Mouse (Mus musculus) spleen, adult 2 months (tissue): ENCODE measurements around the gene Gpr45. TPM values are rescaled to one million over a fixed set of nuclear protein-coding genes. Genes with fewer than 3 reads are reported as not detected.
A peak's percentile ranks its signal among the peaks of the same experiment; 100 is the strongest.

Experiments
- DNase-seq, 2 experiments: peaks; one replicate each; pipeline versions ENCODE4 v3.0.0 to v3.0.0-alpha.2; 2012 to 2021; ENCODE audit warnings: low spot score in 2 of 2, low read depth in 1 of 2
- H3K27ac ChIP-seq: fragments of 200-500 bp; 2 replicates; pipeline ENCODE4 v1.5.1; 2012; ENCODE audit warnings: low read length, inconsistent platforms; ENCODE audit not compliant: insufficient read depth
- H3K27me3 ChIP-seq: fragments of 200-500 bp; 2 replicates; pipeline ENCODE4 v1.6.1; 2012; ENCODE audit warnings: mild to moderate bottlenecking, moderate library complexity, low read length, inconsistent platforms; ENCODE audit not compliant: control insufficient read depth, insufficient read depth
- H3K36me3 ChIP-seq: fragments of 200-500 bp; 2 replicates; pipeline ENCODE4 v1.6.1; 2012; ENCODE audit warnings: mild to moderate bottlenecking, low read length, inconsistent platforms; ENCODE audit not compliant: control insufficient read depth, insufficient read depth
- H3K4me1 ChIP-seq: fragments of 200-500 bp; 2 replicates; pipeline ENCODE4 v1.6.1; 2011; ENCODE audit warnings: inconsistent platforms; ENCODE audit not compliant: control insufficient read depth, insufficient read depth, insufficient read length
- H3K4me3 ChIP-seq: fragments of 200-500 bp; 2 replicates; pipeline ENCODE4 v1.5.1; 2011; ENCODE audit warnings: mild to moderate bottlenecking, inconsistent platforms; ENCODE audit not compliant: insufficient read depth, insufficient read length; ENCODE audit errors: extremely low read depth
- CTCF ChIP-seq: fragments of 200-500 bp; IDR thresholded peaks from 2 replicates; pipeline ENCODE4 v1.5.1; 2011; ENCODE audit warnings: mild to moderate bottlenecking, inconsistent platforms; ENCODE audit not compliant: insufficient read depth, insufficient read length, insufficient replicate concordance; ENCODE audit errors: extremely low read depth
- POLR2A ChIP-seq: fragments of 200-500 bp; IDR thresholded peaks from 2 replicates; pipeline ENCODE4 v1.6.1; 2011; ENCODE audit warnings: low read depth, low read length, inconsistent platforms
- WGBS: fragments of 180-500 bp; shearing (Covaris S2); methylation state at CpG from one replicate; pipeline ENCODE4 v1.1.7; 2018; 5-methylcytosine and 5-hydroxymethylcytosine counted together
- polyA plus RNA-seq: library from polyadenylated mRNA; depleted of rRNA; stranded (reverse); fragments of >200 nt; gene quantifications from 2 replicates; pipeline ENCODE4 v1.2.3, GENCODE M21; 2012

The Gpr45 gene
- polyA plus RNA-seq, 1 experiment, result 0.29 TPM

GRCm38 (mm10) chr1:42923924-42924323, 28.7 kb upstream of the Gpr45 start:
- no peaks in the 10 kb centered on the region for H3K4me1 ChIP-seq
- no peak for TF ChIP-seq CTCF
- TF ChIP-seq POLR2A, result no peak
- WGBS, result 80% methylated on average over 5 of the region's 5 CpGs
- H3K36me3 ChIP-seq, result no peaks in the 10 kb centered on the region
- H3K27me3 ChIP-seq, result no peaks in the 10 kb centered on the region
- no peak overlapping the region for H3K27ac ChIP-seq
- DNase-seq, result no peak
- no peak overlapping the region for H3K4me3 ChIP-seq

- WGBS, result 88% methylated on average over 1 of the region's 1 CpGs
- Histone ChIP-seq H3K27ac (no peak overlapping the region), H3K27me3 (no peaks in the 10 kb centered on the region), H3K4me3 (no peak overlapping the region), H3K36me3 (no peaks in the 10 kb centered on the region), H3K4me1 (no peaks in the 10 kb centered on the region)
- TF ChIP-seq POLR2A (no peak), CTCF (no peak)
- DNase-seq, result no peak
Measured at GRCm38 (mm10) chr1:42933613-42934012, 19.1 kb upstream of the Gpr45 start.

- Histone ChIP-seq H3K27me3 (peaks cover 9% of the 10 kb centered on the region), H3K36me3 (no peaks in the 10 kb centered on the region), H3K4me3 (no peak overlapping the region), H3K4me1 (peaks cover 4% of the 10 kb centered on the region), H3K27ac (no peak overlapping the region)
- TF ChIP-seq CTCF (no peak), POLR2A (no peak)
- no peak for DNase-seq
- WGBS, result 75% methylated on average over 4 of the region's 4 CpGs
Measured at GRCm38 (mm10) chr1:42948486-42948885, 4.2 kb upstream of the Gpr45 start.

GRCm38 (mm10) chr1:42953482-42953822, 780 bp downstream of the Gpr45 start:
- H3K4me1 ChIP-seq, result peaks cover 4% of the 10 kb centered on the region
- H3K27me3 ChIP-seq, result peaks cover 9% of the 10 kb centered on the region
- DNase-seq, result no peak
- WGBS, result 3% methylated on average over 16 of the region's 16 CpGs
- no peak overlapping the region for H3K27ac ChIP-seq
- H3K4me3 ChIP-seq, result peak overlapping the region; percentile 26; the same call in 1 of the 2 replicates
- no peaks in the 10 kb centered on the region for H3K36me3 ChIP-seq
- TF ChIP-seq CTCF, result no peak
- TF ChIP-seq POLR2A, result no peak

- Histone ChIP-seq H3K36me3 (no peaks in the 10 kb centered on the region), H3K4me1 (peaks cover 4% of the 10 kb centered on the region), H3K27me3 (peaks cover 9% of the 10 kb centered on the region), H3K27ac (no peak overlapping the region), H3K4me3 (no peak overlapping the region)
- no peak for TF ChIP-seq POLR2A
- TF ChIP-seq CTCF, result no peak
- WGBS, result 90% methylated on average over 1 of the region's 1 CpGs
- DNase-seq, result no peak
Measured at GRCm38 (mm10) chr1:42956828-42957227, 4.2 kb downstream of the Gpr45 start.

- no peak overlapping the region for H3K4me3 ChIP-seq
- TF ChIP-seq CTCF (no peak), POLR2A (no peak)
- no peaks in the 10 kb centered on the region for H3K4me1 ChIP-seq
- no peaks in the 10 kb centered on the region for H3K27me3 ChIP-seq
- WGBS, result 58% methylated on average over 8 of the region's 8 CpGs
- no peaks in the 10 kb centered on the region for H3K36me3 ChIP-seq
- no peak overlapping the region for H3K27ac ChIP-seq
- no peak for DNase-seq
Measured at GRCm38 (mm10) chr1:42983082-42983771, 30.6 kb downstream of the Gpr45 start.

GRCm38 (mm10) chr1:42984119-42984518, 31.4 kb downstream of the Gpr45 start:
- Histone ChIP-seq H3K27me3 (no peaks in the 10 kb centered on the region), H3K36me3 (no peaks in the 10 kb centered on the region), H3K4me3 (no peak overlapping the region), H3K27ac (no peak overlapping the region), H3K4me1 (no peaks in the 10 kb centered on the region)
- no peak for TF ChIP-seq POLR2A
- TF ChIP-seq CTCF, result no peak
- DNase-seq, result no peak
- WGBS, result 8% methylated on average over 3 of the region's 3 CpGs
